Mouse (Mus musculus) urinary bladder, postnatal 25 days (tissue): ENCODE data around the gene Dbn1.
A peak's percentile ranks its signal among the peaks of the same experiment; 100 is the strongest.

Experiments
- DNase-seq: peaks from one replicate; pipeline ENCODE4 v3.0.0; 2022; ENCODE audit warnings: low spot score

Gene Dbn1

GRCm38 (mm10) chr13:55510668-55511491, 23.0 kb upstream of the Dbn1 start:
- peak; percentile 77 for DNase-seq

GRCm38 (mm10) chr13:55510332-55510667, 22.4 kb upstream of the Dbn1 start:
- DNase-seq, result no peak

DNA sequence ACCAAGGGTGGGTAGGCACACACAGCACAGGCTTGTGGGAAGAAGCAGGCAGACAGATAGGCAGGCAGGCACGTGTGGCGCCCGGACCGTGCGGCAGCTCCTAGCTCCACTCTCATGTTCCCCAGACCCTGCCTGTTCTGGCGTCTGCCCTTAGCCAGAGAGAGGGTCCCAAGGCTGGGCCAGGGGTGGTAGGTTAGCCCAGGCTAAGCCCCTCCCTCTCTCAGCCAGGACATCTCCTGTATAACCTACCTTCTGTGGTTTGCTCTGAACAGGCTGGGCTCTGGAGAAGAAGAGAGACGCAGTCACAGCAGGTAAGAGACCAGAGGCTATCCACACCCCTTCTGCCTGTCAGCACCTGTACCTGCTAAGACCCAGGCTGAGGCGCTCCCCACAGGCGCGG, 20.6 kb upstream of the Dbn1 start:
- no peak for DNase-seq

GRCm38 (mm10) chr13:55507877-55508276, 20.0 kb upstream of the Dbn1 start:
- DNase-seq, result no peak

DNA sequence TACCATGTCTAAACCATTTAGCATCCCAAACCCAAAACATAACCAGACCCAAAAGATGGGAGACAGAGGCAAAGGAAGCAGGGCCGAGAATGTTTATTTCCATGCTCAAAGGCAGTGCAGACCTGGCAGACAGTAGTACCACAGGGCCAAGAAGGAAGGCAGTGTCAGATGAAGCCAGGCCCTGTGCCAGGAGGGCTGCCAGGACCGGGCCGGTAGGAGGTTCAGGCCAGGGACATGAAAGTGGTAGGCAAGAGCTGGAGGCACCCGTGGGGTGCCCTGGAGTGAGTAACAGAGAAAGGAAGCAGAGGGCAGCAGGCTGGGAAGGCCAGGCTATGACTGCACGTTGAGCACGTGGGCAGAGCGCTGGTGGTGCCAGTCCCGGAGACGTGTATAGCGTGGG, 18.8 kb upstream of the Dbn1 start:
- DNase-seq, result no peak

- no peak for DNase-seq
Measured at GRCm38 (mm10) chr13:55505810-55506209, 17.9 kb upstream of the Dbn1 start.

DNA sequence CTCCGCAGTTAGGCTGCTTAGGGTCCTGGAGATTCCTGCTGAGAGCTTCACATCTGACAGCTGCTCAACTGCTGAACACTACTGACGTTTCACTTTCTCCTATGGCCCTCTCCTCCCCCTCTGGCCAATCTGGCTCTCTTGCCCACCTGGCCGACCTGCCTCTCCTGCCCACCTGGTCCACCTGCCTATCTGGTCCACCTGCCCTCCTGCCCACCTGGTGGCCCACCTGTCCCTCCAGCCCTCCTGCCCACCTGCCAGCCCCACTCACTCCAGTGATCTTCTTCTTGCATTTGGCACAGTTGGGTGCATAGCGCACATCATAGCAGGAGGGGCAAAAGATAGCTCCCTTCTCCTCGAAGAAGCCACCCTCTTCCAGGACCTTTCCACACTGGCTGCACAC, 16.5 kb upstream of the Dbn1 start:
- DNase-seq, result no peak

GRCm38 (mm10) chr13:55502405-55502804, 14.5 kb upstream of the Dbn1 start:
- no peak for DNase-seq

GRCm38 (mm10) chr13:55500575-55500974, 12.7 kb upstream of the Dbn1 start:
- no peak for DNase-seq

- no peak for DNase-seq
Measured at GRCm38 (mm10) chr13:55498906-55499305, 11.0 kb upstream of the Dbn1 start.

DNA sequence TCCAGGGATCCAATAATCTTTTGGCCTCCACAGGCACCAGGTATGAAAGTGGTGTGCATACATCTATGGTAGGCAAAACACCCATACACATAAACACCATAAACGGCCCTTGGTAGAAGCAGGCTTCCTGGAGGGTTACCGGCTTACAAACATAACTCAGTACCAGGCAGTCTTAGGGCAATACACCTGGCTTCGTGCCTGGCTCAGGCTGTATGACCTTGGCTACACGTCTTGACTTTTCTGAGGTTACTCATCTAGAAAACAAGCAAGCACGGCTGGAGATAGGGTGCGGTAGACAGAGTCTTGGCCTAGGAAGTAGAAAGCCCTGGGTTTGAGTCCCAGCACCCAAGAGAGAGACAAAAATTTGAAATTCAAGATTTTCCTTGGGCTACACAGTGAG, 8.8 kb upstream of the Dbn1 start:
- no peak for DNase-seq

- no peak for DNase-seq
Measured at GRCm38 (mm10) chr13:55495702-55496101, 7.8 kb upstream of the Dbn1 start.

DNA sequence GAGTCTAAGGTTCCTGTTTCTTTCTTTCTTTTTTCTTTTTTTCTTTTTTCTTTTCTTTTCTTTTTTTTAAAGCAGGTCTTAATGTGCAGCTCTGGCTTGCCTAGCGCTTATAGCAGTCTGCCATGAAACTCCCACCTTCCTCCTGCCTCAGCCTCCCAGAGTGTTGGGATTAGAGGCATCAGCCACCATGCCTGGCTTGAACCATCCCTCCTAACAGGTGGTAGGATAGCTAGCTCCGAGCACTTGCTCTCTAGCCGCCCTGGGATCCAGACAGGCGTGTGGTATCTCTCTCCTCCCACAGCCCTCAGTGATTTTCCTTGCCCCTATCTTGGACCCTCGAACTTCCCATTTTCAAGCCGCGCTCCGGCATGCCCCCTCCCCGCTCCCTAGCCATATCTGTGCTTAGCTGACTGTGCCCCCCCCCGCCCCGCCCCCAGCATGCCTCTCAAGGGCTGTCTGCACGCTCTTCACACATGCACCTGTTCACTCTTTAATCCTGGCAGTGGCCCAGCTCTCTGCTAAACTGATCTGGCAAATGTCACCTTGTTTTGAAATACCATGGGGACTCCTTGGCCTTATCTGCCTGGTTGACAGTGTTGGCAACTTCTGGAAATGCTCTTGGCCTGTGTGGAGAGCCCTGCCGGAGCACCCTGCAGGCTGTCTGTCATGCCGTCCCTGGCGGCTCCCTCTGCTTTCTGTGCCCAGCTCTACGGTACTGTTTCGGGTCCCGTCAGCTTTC, 7.1 kb upstream of the Dbn1 start:
- DNase-seq, result no peak

GRCm38 (mm10) chr13:55494257-55494656, 6.3 kb upstream of the Dbn1 start:
- no peak for DNase-seq

- DNase-seq, result no peak
Measured at GRCm38 (mm10) chr13:55486916-55487577, 864 bp downstream of the Dbn1 start.

DNA sequence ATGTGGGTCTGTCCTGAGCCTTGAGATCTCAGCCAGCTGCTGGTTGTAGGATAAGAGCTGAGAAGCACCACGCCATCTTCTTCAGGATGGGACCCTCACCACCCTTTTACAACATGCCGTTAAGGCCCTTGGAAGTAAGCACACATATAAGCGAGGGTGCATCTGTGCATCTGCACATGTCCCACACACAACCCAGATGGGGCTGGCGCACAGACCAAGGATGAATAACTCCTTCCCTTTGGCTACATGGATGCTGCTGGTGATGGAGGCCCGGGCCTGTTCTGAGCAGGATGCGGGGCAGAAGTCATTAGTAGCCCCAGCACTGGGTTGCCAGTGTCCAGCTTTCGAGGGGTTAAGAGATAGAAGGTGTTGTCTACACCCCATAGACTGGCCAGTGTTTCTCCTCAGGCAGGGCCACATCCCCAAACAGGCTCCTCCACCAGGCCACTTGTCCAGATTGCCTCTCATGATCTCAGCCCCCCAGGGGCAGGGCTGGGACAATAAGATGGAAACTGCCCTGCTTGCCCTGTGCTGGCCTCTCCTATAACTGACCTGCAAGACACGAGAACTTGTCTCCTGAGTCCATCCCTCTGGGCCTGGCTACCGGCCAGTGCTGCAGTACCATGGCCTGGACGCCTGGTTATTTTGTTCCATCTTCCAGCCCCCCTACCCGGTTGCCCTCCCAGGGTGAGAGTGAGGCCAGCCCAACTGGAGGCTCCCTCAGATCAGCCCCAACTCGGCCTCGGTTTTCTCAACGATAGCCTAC, 1.7 kb downstream of the Dbn1 start:
- DNase-seq, result no peak

GRCm38 (mm10) chr13:55484520-55485088, 3.3 kb downstream of the Dbn1 start:
- DNase-seq, result no peak

- no peak for DNase-seq
Measured at GRCm38 (mm10) chr13:55483593-55483992, 4.3 kb downstream of the Dbn1 start.

- DNase-seq, result no peak
Measured at GRCm38 (mm10) chr13:55483071-55483470, 4.8 kb downstream of the Dbn1 start.

DNA sequence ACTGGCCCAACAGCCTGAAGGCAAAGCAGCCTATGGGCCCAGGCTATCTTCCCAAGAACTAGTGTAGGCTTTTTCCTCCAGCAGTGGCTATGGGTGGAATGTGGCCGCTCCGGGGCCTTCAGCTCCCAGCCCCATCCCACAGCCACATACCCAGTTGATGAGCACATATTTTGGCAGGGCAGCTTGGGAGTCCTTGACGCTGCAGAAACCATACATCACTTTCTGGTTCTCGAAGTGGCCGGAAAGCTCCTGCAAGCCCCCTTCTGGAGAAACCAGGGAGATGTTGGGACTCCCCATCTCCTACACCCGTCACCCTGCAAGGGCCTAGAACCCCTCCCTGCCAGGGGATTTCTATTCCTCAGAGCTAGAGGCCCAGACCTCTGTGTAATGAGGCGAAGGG, 5.4 kb downstream of the Dbn1 start:
- no peak for DNase-seq

DNA sequence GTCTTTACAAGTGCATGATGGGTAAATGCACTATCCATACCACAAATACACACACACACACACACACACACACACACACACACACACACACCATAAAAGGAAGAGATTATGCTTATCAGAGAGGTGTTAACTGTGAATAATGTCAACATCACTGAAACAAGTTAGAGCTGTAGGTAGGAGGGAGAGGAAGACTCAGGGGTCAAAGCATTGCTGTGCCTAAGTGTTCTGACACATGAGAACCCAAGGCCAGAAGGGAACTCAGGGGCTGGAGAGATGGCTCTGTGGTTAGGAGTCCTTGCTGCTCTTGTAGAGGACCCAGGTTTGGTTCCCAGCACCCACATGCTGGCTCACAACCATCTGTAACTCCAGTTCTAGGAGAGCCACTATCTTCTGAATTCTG, 8.0 kb downstream of the Dbn1 start:
- no peak for DNase-seq

GRCm38 (mm10) chr13:55479008-55479407, 8.9 kb downstream of the Dbn1 start:
- no peak for DNase-seq
